Mouse (Mus musculus) kidney, postnatal 25 days (tissue): ENCODE data around the gene Dner.
A peak's percentile ranks its signal among the peaks of the same experiment; 100 is the strongest.
"Not testable (repeated sequence)": the region's sequence is repeated elsewhere in the genome, so short reads cannot be mapped to it uniquely, and the experiment has no call there.

Experiments used
- DNase-seq, 2 experiments: peaks; one replicate each; pipeline ENCODE4 v3.0.0; 2021; ENCODE audit warnings: mixed read lengths in 2 of 2

The Dner gene

DNA sequence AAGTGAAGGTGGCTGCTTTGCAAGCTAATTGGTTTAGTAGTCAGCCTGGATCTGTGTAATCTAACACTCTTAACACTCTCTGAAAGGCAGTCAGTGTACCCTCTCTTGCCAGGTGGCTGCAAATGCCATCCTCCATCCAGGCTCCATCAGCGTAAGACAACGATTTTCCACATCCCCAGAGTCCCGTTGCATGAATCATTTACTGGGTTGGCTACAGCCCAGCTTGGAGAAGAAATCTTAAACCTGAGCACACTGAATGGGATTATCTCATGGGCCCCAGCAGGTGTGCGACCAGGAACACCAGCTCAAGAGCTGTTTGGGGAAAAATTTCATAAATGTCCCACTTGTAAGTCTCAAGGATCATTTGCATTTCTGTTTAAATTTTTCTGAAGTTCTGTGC, 308.4 kb downstream of the Dner start:
- no peak for DNase-seq

DNA sequence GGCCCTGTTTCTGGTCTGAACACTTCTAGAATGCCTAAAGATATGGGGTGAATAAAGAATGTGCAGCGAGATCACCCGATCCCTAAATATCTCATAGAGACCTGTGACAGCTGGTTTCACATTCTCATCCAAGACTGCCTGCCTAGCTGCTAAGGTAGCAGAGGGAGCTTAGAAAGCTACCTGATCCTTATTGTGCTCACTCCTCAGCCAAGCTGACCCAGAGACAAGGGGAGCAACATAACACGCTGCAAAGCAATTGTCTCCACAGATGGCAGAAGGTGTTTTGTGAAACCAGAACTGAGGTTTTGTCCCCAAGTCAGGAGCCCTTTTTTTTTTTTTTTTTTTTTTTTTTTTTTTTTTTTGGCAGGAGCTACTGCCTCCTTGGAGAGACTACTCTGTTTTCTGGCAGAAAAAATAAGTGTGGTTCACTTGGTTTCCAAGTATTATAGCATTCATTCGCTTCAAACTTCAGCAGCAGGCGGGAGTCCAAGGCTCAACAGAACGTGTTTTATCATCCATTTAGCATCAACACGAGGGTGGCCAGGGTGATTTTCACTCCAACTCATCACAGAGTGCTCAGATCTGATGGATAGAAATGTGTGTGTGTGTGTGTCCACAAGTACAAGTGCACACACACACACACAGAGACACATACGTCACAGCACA, 309.4 kb downstream of the Dner start:
- no peak for DNase-seq

DNA sequence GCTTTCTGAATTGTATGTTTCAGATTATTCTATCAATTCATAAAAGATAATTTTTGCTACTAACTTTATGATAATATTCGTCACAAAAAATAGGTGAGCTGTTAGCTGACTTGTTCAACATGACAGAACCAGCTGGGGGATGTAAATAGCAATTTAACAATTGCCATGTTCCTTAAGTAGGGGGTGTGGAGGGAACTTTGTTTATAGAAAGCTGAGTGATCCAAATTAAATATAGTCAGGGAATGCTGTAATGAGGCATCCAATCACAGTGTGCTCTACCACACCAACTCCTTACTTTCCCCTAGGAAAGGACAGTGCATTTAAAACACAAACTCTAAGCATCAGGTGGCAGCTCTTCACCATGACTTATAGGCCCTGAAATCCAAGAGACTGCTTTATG, 313.3 kb downstream of the Dner start:
- DNase-seq = no peak

DNA sequence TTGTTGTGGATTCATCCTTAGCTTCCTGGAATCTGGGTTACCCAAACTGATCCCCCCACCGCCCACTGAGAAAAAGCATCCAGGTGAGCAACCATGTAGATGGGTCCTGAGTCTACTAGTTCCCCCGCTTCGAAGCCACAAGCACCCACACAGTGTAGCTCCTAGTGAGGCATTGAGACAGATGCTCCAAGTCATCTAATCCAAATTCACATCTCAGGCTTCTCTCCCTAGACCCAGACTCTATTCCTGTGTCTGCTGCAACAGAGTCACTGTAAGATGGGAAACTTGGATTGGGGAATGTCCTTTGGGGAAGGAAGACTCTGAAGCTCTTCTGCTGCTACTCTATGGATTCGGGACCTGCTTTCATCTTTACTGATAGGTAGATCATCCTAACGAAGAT, 314.0 kb downstream of the Dner start:
- DNase-seq = no peak

DNA sequence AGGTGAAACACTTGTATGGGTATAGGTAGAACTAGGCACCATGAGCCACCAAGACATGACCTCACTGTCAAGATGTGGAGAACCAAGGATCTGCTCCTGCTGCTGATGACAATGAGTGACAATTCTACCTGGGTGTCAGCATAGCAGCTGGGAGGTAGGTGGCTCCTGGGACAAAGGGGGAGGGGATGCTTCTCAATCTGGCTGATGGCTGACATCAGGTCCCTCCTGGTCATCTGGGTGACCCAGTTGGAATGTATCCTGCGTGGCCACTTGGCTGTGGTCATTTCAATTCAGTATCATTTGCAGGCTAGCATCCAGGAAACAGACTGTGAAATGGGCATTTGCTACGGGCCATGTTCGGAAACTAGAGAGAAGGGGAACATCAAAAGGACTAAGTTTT, 315.1 kb downstream of the Dner start:
- DNase-seq = no peak

DNA sequence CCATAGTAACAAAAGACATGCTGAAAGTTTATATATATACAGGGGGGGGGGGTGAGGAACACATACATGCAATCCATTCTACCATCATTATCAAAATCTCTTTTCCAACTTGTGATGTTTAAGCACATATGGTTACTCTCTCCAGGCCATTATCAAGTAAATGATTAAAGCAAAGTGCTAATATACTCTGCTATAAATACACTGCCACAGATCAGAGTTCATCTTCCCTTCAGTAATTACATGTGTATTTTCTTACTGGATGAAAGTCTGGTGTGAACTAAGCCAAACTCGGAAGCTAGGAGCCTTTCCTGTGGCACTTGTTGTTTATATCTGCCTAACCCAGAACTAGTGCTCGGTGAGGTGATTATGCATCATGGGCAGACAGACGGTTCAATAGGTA, 328.3 kb downstream of the Dner start:
- DNase-seq = no peak

DNA sequence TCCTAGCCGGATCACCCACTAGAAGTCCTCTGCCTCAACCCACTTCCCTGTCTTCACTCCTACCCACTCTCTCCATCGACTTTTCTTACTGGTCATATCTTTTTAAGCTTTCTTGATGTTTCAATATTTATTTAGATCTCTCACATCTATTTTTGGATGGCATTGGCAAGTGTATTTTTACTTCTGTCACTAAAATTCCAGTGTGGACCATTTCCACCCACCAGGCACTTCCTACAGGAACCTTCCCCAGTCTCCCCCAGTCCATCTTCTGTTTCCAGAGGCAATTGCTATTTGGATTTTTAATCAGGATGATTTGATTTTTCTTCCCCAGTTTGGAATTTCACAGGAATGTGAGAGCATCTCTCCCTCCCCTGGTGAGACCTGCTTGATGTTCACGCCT, 329.5 kb downstream of the Dner start:
- DNase-seq = no peak

DNA sequence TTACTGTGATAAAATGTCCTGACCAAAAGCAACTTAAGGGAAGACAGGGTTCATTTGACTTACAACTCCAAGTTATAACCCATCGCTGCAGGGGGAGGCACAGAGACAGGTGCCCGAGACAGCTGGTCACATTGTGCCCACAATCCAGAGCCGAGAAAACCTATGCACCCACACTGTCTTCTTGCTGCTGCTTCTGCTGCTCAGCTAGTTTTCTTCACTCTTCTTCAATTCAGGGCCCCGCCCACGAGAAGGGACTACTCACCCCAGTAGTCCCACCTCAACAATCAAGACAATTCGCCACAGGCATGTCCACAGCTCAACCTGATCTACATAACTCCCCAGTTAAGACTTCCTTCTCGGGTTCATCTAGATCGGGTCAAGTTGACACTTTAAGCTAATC, 332.1 kb downstream of the Dner start, which contains the start of gene Pid1:
Gene Pid1, minus strand, starts transcription at position 214 of the 400 bp plus-strand sequence.
- DNase-seq = no peak

DNA sequence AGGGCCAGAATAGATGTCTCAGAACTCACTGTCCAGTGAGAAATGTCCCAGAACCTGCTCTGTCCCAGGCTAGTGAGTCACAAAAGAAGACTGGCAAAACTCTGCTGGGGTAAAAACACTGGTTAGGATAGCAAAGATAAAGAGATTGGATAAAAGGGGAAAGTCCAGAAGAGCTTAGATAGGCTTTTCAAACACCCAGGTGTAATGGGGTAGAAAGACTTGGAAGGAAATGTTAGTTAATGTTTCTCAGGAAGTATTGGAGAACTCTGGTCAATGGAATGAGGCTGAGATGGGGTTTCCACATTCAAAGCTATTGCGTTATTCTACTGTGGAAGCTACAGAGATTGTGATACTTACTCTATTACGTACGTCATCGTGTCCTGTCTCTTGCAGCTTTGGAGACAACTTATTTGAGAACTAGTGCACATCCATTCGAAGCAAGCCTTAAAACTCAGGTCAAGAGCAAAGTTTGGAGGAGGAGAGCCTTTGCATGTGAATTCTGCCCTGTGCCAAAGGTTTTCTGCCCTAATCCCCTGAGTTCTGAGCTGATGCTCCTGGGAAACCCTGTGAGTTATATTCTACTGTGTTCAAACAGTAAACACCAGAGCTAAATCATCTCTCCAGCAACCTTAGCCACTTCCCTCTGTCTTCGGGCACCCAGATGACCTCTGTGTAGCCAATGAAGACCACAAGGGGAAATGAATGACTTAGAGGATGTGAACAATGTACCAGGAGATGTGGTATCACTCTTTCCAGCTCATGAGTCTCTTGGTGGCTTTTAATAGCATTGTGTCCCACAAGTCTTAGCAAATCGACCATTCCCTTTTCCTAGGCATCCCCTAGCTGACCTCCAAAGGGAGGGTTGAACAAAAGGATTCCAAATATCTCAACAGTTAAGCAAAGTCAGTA, 333.1 kb downstream of the Dner start:
- no peak for DNase-seq

DNA sequence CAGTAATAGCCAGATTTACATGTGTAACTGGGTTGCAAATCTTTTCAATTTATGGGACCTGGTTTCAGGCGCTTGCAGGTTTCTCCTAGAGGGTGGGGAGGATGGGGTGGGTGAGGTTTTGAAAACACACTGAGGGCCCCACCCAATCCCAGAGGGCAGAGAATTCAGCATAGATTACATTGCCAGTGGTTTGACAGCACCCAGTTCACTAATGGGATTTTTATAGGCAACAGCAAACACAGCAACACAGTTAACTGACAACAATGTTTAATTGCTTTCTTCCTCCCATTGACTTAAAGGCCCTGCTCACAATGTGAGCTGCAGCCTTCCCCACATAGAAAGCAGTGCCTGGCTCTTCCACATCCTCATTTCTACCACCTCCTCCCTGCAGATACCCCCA, 333.8 kb downstream of the Dner start:
- DNase-seq = no peak

DNA sequence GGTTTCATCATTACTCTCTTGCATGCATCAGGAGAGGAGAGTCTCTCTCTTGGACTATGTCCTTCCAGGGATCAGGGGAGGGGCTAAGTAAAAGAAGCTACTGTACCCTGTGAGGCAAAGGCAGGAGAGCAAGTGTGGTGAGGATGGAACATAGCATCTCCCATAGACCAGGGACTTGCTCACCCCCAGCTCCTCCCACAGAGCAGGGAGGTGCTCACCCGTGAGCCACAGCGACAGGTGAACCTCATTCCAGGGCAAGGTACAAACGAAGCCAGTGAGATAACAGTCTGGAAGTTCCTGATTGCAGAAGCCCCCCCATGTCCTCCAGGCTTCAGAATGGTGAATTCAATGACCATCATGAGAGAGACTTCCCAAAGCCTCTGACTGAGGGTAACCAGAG, 334.6 kb downstream of the Dner start:
- no peak for DNase-seq

DNA sequence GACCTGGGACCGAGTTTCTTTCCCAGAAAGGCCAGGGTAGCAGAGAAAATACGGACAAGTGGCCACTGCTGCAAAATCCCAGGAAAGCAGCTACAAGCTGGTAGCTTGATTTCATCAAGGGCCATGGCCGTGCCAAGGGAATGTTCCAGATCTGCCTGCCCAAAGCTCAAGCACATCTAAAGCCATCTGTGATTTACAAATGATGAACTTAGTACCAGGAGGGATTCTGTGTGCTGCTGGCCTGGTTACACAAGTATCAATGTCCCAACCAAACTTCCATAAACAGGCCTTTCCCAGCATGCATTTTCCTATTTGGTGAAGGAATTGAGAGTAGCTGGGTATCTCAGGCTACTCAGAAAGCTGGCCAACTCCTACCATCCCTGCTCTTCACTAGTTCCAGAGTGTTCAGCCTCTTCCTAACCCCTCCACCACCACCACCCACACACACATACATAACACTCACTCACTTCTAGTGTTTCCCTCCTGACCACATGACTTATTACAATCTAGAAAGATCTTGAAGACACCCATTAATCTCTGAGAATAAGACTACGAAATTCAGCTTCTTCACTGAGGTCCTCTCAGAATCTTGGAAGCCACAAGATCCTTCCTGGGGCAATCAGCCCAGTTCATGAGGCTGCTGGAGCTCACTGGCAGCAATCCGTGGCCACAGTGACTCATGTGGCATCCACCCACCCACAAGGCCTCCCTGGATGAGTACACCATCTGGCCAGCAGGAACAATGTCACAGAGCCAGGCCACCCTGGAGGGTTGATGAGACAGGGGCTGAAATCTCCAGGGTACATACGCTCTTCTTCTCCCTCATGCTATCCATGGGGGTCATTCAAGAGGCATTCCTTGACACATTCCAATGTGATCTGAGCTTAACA, 336.2 kb downstream of the Dner start:
- no peak for DNase-seq

DNA sequence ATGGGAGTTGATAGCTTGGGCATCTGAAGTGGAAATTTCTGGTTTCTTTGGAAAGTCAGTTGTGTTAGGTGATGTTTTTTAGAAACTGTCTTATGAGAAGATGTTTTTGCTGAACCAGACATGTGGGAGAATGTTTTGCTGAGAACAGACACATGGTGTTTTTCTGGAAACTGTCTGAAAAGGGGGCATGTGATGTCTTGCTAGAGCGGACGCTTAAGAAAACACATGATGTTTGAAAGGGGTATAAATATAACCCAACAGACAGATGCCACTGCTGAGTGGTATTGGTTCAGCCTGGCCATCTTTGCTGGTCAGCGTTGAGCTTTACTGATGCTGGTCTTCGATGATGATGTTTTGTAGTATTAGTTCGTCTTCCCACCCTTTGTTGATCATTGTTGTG, 338.8 kb downstream of the Dner start:
- DNase-seq = no peak

DNA sequence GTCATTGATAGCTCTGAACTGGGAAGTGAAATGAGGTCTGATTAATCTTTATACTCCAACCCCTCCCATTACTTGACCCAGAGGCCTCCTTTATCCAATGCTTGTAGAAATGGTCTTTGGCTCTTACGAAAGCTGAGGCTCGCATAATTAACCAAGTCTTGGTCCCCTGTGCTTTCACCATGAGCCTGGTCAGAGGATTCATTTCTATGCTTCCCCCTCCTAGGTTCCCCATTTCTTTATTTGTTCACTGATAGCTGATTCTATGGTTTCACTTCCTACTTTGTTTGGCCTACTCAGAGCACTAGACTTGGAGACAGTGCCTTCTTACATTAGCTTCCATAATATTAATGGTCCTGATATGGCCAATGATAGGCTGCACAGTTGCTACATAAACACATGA, 345.8 kb downstream of the Dner start:
- DNase-seq = no peak

DNA sequence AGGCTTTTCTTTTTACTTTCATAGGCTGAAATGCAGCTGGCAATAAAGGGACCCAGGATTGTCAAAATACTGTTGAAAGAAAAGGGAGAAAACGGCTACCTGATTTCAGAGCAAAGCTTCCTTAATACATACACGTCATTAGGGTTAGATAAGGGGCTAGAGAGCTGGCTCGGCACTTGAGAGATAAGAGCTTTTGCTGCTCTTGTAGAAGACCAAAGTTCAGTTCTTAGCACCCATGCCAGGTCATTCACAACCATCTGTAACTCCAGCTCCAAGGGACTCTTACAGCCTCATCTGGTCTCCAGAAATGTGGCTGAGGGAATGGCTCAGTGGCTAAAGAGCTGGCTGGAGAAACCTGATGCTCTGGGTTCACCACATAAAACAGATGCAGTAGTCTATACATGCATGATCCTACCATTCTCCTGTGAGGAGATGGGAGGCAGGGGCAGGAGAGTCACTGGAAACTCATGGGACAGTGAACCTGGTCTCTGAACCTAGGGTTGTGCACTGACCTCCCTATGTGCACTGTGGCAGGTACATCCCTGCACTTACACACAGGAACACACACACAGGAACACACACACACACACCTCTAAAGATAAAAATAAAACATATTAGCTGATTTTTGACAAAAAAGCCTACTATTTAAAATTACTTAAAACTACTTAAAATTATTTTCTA, 348.1 kb downstream of the Dner start:
- no peak for DNase-seq

DNA sequence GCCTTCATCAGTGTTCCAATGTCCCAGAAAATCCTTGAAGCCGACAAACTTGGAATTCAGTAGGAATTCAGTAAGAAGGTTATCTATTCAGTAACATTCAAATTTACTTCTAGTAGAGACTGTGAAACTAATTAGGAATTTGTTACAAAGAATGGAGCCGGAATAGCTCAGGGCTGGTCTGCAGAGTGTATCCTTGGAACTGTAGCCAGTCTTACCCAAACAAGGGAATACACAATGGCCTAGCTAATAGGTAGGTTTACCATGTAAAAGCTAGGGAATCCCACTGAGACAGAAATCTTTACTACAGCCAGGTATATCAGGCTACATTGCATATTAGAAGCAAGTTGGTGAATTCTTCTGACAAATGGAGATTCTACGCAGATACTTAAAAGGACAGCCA, 363.2 kb downstream of the Dner start:
- DNase-seq = not testable (repeated sequence)

DNA sequence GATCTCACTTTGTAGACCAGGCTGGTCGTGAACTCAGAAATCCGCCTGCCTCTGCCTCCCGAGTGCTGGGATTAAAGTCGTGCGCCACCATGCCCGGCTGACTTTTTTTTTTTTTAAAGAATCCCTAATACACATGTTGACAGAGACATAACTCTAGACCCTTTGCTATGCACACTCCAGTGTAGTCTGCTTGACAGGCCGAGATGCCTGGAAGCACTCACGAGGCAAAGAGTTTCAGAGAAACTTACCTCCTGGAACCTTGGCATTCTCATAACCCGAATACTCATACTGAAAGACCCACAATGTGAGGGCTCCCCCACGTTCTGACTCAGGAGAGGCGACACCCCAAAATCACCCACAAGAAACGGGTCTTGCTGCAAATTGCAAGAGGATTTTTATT, 364.2 kb downstream of the Dner start:
- DNase-seq = not testable (repeated sequence)

DNA sequence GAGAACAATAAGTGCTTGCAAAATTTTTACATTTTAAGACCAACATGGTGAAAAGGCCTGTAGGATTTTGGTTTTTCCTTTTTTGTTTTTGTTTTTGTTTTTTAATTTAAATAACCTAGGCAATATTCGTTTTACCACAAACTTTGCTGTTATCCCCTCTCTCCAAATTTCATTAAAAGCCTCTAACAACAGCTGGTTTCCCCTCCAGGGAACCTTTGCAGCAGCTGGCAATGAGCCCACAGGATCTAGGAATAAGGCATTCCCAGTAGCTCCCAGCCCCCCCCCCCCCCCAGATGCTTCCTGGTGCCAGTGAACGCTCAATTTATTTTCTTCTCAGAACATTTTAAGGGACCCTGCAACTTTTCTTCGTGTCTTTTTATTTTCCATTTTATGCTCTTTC, 370.7 kb downstream of the Dner start:
- peak; percentile 36 to 42 for DNase-seq

DNA sequence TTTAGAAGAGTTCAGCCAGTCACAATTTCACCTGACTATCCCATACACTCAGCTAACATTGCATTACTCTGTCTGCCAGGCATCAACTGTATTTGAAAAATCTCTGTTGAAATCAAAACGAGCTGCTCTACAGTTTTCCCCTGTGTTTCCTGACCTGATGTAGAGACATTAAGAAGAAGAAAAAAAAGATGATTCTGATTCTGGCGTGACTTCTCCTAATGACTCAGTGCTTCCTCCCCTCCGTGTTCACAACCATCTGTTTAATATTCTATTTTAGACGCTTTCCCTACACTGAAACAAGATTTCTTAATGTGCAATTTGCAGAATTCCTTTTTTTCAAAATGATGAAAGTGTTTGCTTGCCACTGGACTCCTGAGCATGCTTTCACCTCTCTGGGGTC, 374.7 kb downstream of the Dner start:
- DNase-seq = no peak
